Mouse (Mus musculus) adrenal gland, postnatal 10 days (tissue): ENCODE measurements around the gene Mpnd. TPM values are rescaled to one million over a fixed set of nuclear protein-coding genes. Genes with fewer than 3 reads are reported as not detected.
A peak's percentile ranks its signal among the peaks of the same experiment; 100 is the strongest.

ENCODE experiments used
- DNase-seq: peaks from one replicate; pipeline ENCODE4 v3.0.0; 2021; ENCODE audit warnings: mixed read lengths
- total RNA-seq, 2 experiments: library from RNA; stranded (reverse); gene quantifications; 2 replicates each; pipeline ENCODE4 v1.2.3; 2021

The Mpnd gene
- total RNA-seq, 2 experiments from 2014 or later, result 77.0 to 91.2 TPM

DNA sequence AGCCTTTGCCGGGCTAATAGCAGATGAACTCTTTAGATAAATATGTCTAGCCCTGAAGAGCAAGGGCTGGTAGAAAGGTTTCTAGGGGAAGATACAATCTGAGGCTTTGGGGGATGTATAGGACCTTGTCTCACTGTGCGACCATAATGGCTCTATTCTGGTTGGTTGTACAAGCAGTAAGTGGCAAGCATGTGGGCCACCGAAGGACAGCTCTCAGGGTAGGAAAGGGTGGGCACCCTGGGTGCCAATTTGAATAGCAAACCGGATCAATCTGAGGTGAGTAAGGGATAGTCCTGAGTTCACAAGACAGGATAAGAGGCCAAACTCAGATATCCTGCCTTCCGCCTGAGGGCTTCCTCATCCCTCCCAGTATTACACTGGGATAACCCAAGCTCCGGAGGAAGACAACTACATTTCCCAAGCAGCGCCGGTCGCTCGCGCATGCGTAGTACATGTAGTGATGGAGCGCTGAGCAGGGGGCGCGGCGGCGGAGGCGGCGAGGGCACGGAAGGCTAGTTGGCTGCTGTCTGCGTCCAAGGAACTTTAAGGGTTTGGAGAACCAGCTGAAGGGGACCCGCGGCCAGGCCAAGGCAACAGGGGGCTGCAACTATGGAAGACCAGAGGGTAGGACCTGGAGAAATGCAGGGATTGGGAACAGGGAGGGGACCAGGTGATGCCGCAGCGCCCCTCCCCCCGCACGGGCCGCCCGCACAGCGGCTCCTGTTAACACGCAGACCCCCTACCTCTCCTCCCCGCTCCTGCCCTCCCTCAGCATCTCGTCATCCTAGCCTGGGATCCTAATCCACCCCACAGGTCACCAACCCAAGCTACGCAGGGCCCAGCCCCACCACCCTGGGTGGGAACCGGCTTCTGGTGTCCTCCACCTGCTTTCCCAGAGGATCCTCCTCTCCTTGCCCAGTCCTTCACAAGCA, 19.2 kb upstream of the Mpnd start, which contains the start of gene Fsd1:
TSS of gene Fsd1 (plus strand) at position 480 of the 932 bp plus-strand sequence.
- DNase-seq, result peak; percentile 49

DNA sequence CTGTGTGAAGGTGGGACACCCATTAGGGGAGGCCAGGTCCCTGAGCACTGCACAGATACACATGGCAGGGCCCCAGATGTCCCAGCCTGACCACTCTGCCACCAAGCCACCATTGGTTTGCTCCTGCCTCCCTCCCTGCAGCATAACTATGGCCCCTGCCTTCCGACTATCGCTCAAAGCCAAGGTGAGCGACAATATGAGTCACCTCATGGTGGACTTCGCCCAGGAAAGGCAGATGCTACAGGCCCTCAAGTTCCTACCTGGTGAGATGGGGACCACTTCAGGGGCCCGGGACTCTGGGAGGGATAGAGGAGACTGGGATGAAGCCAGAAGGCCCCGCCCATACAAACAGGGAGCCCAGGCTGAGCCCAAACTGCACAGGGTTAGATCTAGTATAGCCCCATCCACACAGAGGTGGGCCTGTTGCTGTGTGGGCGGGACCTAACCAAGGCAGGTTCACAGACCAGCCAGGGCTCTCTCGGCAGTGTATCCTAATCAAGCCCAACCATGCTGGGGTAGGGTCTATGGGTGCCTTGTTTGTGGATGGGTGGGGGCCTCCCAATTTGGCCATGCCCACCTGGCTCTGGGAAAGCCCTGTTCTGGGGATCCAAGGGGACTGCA, 15.1 kb upstream of the Mpnd start:
- no peak for DNase-seq

DNA sequence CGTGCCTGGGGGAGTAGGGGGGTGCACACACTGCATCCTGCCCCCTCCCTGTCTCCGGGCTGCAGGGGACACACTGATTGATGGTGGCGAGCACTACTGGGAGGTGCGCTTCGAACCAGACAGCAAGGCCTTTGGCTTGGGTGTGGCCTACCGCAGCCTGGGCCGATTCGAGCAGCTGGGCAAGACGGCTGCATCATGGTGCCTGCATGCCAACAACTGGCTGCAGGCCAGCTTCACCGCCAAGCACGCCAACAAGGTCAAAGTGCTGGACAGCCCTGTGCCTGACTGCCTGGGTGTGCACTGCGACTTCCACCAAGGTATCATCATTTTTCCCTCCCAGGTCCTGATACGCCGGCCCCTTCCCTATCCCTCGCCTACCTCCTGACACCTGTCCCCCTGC, 9.5 kb upstream of the Mpnd start:
- DNase-seq, result peak; percentile 88

DNA sequence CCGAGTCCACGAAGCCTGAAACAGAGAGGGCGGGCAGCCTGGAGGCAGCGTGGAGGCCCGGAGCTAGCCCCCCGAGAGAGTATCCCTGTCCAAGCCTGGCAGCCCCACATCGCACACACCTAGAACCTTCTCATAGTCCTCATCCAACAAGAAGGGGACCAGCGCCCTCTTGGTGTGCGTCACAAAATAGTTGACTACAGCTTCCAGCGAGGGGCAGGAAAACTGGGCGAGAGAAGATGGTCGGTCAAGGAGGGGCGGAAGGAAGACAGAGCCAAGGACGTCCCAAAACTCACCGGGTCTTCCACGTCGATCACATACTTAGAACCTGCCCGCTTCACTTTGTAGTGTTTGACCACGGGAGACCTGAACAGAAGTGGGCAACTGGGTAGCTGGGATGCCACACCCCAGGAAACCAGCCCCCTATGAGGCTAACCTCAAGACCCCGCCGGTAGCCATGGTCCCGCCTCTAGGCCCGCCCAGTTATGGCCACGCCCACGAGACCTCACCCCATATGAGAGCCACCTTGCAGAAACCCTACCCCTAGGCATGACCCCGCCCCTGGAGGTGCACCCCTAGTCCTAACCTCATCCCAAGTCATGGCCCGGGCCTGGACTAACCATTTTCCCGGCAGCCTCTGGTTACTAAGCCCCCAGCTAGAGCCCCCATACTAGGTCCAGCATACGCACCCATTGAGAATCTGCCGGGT, 5.6 kb upstream of the Mpnd start:
- DNase-seq, result no peak

DNA sequence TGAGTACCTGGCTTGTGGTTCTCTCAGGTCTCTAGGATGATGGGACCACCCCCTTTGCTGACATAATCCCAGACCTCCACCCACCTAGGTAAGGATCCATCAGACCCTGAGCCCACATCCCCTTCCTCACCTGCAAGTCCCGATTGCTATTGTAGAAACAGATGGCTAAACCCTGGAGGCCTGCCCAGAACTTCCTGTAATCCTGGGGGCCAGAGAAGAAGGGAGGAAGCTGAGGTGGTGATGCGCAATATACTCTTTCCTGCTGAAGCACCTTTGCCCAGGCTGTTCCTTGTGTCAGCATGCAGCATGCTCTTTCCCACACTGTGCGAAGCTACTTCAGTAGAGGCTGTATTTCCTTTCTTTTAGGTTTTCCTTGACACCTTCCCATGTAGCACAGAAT, 2.5 kb upstream of the Mpnd start:
- no peak for DNase-seq

DNA sequence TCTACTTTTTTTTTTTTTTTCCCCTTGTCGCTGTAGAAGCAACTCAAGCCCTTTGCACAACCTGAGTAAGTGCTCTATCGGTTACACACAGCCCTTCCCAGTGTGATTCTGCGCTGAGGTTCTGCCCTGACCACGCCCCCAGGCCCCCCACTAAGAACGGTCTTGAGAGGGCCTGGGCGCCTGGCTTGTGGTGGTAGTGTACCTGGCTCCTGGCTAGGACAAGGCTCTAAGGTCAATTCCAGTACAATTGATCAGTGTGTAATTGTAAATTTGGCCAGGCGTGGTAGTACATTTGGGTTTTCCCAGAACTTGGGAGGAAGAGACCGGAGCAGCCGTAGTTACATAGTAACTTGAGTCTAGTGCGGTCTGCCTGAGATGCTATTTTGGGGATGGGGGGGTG, 1.4 kb downstream of the Mpnd start:
- DNase-seq, result no peak

DNA sequence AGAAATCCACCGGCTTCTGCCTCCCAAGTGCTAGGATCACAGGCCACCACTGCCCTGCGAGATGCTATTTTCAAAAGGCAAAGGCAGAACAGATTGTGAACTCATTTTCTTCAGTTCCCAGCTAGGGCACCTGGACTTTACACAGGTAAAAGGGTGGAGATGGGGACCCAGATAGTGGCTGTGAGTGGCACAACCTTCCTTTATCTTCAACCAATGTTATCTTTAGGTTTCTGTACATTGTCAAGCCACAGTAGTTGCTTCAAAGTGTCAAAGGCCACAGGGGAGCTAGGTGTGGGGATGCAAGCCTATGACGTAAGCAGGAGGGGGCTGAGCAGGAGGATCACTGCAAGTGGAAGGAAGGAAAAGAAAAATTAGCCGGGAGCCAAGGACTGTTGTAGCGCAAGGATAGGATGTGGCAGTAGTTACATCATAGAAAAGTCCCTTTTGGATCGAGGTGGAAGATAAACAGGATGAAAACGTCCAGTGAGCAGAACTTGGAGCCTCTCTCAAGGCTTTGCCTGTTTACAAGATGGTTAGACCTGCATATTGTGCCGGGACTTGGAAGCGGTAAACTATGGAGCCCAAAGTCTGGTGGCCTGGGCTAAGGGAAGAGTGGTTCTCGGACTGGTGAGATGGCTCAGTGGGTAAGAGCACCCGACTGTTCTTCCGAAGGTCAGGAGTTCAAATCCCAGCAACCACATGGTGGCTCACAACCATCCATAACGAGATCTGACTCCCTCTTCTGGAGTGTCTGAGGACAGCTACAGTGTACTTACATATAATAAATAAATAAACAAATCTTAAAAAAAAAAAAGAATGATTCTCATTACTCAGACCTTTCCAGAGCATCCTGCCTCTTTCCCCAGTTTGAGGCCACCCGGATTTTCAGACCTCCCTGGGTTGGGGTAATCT, 2.2 kb downstream of the Mpnd start:
- DNase-seq, result no peak

DNA sequence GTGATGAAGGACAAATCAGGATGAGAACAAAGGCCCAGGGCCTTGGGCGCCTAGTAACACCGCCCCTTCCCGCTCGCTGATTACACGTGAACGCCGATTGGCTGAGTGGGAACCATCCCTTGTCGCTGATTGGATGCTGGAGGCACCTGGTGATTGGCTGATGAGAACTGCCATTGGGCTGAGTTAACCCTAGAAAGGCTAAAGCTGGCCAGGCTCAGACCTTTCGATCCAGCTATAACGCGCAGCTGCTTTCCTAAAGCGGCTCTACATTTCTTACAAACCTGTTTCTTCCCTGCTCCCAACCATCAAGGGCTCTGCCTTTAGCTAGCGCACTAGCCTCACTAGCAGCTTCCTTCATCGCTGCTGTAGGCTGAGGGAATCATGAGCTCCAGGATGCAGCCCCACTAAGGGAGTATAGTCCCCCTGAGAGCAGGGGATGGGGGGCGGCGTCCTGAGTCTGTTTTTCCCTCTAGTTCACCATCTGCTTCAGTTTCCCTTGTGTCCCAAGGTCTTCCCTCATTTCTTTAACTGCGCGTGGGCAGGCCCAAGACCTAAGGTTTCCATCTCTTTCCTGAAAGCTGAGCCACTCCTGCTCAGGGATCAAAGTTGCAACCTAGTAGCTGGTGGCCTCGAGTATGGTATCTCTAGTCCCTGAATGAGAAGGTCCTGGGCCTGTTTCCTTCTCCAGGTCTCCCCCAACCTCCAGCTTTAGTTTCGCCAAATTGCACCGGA, 3.0 kb downstream of the Mpnd start:
- DNase-seq, result peak; percentile 95

DNA sequence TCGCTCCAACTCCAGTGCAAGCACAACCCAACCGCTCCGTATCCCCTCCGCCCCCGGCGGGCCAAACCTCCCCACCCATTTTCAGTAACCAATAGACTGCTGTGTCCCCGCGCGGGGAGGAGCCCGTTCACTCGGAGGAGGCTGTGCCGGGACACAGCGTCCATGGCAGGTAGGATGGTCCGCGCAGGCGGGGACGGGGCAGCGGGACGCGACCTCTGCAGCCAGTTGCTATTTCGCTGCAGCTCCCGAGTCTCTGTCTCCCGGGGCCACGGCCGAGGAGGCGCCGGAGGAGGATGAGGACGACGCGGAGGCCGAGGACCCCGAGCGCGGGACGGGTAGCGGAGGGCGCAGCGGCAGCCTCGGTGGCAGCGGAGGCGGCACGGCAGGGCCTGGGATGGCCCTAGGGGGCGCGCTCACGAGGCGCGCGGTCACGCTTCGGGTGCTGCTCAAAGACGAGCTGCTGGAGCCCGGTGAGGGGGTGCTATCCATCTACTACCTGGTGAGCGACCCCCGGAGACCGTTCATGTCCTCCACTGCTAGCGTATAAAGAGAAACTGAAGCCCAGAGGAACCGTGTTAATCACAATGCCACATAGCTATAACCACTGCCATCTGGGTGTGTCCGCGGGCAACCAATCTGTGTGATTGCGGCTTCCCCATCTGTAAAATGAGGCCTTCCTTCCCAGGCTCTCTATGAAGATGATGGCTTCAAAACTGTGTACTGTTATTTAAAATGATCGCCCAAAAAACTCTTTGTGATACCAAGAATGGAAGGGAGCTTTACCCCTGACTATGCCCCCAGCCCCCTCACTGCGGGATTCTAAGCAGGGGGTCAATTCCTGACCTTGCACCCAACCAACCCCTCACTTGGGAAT, 3.8 kb downstream of the Mpnd start:
- peak; percentile 96 for DNase-seq

DNA sequence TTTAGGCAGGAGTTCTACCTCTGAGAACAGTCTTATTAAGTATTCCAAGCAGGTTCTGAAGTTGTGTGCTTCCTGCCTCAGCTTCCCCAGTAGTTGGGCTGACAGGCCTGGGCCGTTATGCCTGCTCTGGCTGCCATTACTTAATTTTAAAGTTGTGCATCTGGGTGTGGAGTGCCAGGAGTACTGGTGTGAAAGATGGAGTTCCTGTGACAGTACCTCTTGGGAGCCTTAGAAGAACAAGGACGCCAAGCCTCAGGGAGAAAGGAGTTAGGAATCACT, 4.4 kb downstream of the Mpnd start:
- no peak for DNase-seq

DNA sequence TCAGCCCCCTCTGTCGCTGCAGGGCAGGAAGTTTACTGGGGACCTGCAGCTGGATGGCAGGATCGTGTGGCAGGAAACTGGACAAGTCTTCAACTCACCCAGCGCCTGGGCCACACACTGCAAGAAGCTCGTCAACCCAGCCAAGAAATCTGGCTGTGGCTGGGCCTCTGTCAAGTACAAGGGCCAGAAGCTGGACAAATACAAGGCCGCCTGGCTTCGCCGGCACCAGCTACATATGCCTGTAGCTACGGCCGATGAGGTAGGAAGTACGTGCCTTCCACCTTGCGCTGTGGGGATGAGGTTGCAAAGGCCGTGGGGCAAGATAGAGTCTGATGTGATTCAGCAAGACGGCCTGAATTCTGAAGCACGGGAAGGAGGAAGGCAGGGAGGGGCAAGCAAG, 4.7 kb downstream of the Mpnd start:
- no peak for DNase-seq

DNA sequence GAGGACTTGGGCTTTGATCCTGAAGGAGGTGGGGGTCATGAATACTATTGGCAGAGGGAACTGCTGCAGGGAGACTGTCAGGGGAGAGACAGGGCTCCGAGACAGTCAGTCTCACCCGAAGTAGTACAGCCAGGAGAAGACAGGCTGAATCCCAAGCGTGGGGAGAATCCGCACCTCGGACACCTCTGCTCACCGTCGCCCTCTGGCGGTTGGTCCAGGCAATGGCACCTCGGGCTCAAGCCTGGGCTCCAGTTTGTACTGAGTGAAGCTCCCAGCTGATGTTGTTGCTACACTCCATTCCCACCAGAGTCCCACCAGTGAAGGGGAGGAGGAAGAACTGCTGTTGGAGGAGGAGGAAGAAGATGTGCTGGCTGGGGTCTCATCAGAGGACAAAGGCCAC, 5.2 kb downstream of the Mpnd start:
- peak; percentile 92 for DNase-seq

DNA sequence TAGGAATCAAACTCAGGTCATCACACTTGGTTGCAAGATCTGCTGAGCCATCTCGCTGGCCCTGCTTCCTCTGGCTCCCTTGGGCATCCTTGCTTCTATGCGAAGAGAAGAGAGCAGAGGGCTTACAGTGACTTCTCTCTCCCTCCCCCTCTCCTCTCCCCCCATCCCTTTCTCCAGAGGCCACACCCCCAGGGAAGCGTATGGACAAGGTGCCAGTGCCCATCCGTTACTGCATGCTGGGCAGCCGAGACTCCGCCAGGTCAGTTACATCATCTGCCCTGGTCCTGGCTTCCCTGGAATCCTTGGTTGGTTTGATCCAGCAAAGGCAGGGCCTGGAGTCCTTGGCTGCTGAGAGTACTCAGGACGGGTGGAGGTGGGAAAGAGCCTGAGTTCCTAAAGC, 5.9 kb downstream of the Mpnd start:
- DNase-seq, result no peak

DNA sequence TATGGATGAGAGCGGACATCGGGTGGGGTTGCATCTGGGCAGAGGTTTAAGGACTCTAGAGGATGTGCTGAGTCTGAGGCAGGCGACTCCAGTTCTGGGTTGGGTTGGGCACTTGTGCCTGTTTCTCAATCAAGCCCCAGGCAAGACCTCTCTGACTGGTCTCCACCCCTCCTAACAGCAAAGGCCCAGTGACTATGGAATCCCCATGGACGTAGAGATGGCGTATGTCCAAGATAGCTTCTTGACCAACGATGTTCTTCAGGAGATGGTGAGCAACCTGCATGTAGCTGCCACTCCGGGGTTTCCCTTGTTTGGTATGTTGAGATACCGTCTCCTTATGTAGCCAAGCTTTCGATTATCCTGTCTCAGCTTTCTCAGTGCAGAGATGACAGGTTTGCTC, 9.8 kb downstream of the Mpnd start:
- DNase-seq, result no peak

DNA sequence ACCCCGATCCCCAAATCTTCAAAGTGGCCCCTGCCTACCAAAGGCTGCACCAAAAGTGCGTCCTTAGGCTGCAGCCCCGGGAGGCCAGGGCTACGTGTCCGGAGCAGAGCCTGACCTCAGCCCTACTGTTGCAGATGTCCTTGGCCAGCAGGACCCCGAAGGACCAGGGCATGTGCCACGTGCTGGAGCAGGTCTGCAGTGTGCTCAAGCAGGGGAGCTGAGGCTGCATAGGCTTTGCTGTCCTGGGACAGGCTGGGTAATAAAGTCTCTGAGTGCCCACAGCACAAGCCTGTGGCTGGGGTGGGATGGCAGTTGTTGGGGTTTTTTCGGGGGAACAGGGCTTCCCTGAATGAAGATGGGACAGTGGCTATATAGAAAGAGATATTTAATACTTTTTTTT, 10.9 kb downstream of the Mpnd start:
- no peak for DNase-seq

DNA sequence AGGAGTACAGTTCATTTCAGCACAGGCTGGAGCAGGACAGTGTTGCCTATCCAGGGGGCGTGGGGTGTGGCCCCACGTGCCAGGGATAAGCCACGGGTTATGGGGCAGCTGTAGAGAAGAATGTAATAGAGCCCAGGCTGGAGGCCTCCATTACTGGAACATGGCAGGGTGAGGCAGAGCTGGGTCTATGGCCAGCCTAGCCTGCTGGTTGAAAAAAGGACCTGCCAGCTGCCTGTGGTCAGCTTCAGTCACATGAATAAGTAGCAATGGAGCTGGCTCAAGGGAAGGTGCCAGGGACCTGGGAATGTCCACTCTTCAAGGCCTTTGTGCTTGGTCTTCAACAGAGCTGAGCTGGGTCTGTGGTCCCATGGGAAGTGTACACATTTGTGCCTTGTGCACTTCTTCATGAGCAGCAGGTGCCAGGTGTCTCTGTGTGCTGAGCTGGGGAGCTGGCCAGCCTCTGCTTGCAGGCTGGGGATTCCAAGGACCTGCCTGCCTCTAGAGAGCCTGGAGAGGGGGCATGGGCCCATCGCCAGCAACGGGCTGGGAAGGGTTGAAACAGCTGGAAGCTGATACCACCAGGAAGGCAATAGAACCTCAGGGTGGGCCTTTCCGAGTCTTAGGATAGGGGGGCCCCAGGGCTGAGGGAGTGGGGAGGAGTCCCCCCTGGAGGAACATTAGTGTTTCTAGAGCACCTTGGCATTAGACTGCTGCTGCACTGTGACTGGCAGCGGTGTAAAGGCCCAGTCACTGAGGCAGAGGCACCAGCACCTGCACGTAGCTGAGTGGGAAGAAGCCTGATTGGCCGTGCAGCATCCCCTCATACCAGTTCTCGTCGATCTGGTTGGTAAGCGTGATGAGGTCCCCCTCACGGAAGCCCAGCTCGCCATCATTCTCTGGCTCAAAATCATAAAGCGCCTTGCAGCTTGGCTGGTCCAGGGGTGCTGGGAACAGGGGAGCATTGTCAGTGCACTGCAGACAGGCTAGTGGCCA, 11.6 kb downstream of the Mpnd start:
- no peak for DNase-seq

DNA sequence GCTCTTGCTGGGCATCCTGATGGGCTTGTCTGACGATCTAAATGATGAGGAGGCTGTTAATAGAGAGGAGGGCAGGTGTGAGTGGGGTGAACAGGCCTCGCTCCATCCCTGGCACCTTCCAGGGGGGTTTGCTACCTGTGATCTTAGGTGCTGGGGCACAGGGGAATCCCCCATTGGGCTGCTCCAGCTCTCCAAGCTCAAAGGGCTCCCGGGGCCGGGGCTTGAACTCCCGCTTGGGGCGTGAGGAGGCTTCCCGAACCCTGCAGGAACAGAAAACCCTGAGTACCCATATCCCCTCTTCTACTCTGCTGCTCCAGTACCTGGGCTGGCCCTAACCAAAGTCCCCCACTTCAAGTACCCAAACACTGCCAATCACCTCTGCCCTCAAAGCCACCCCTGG, 12.3 kb downstream of the Mpnd start:
- DNase-seq, result no peak

DNA sequence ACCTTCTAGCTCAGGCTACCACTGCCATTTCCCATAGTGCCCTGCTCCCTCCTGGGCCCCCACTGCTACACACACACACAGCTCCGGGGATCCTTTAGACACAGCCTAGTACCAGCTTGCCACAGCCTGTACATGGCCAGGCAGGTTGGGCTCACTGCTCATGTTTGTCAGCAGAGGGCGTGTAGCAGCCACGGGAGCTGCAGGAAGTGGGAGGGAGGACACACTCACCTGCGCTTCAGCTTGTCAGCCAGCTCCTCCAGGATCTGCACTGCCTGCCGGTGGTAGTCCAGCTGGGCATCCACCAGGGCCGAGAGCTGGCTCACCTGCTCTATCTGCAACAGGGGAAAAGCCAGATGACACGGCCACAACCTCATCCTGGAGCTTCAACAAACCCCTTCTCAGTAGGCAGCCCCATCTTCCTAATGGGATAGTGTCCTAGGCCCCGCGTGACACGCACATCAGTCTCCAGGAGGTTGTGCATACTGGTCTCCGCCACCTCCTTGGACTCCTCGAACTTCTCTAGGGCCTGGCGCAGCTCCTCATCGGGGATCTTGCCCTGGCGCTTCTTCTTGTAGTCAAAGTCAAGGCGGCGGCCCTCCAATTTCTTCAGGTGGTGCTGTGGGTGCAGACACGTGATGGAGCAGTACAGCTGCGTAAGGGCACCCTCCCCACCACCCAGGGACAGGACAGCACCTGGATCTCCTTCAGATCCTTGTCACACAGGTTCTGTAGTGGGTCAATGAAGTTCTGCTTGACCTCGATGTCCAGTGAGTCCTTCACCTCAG, 13.0 kb downstream of the Mpnd start:
- peak; percentile 74 for DNase-seq
